Mouse (Mus musculus): ENCODE results near the gene Hdgfl2.
"Not testable (repeated sequence)": the region's sequence is repeated elsewhere in the genome, so short reads cannot be mapped to it uniquely, and the experiment has no call there.

Hdgfl2 gene

DNA sequence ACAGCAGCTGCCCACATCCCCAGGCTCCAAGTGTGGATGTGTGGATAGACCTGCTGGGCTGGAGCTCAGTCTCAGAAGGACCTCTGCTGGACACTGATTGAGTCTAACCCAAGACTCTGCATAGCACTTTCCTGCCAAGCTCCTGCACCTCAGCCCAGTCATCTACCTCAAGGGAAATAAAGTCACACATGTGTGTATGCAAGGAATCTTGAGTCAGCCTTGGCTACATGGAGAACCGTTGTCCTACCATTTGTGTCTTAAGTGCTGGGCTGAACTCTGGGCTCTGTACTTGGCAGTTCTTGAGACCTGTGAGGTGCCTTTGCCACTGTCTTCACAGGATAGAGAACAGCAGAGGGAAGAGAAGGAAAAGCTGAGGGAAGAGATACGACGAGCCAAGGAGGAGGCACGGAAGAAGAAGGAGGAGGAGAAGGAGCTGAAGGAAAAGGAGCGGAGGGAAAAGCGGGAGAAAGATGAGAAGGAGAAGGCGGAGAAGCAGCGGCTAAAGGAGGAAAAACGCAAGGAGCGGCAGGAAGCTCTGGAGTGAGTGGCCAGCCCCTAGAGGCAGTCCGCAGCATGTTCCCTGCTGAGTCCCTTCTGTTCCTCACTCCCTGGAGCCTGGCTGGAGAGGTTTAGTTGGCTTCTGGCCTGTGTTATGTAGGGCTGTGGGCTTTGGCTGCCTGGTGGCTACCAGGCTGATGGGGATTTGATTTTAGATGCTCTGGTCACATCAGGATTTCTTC lies 21.9 kb upstream of the Hdgfl2 start:
- DNase-seq (ENCODE audit: low spot score in 2 of 2), result no peak

- no peak for DNase-seq (ENCODE audit: low spot score in 2 of 2)
Observed at GRCm38 (mm10) chr17:56062081-56062480, 17.4 kb upstream of the Hdgfl2 start.

- DNase-seq (ENCODE audit: low spot score in 2 of 2), result not testable (repeated sequence)
Observed at GRCm38 (mm10) chr17:56065715-56066114, 13.7 kb upstream of the Hdgfl2 start.

- no peak for DNase-seq (ENCODE audit: low spot score in 2 of 2)
Observed at GRCm38 (mm10) chr17:56066451-56066850, 13.0 kb upstream of the Hdgfl2 start.

DNA sequence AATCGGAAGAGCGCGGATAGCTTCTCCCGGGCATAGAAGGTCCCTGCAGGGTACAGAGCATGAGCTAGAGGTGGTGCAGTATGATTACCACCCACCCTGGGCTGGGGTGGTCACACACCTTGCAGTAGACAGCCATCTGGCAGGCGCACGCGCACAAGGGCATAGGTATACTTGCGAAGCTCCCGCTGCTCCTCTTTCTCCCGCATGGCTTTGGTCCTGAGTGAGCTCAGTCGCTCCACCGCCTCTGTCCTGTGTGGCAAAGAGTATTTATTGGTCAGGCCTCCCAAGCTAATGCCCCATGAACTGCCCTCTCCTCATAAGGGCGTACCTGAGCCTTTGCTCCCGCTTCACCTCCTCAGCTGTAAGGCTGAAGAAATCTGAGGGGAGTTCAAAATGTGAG lies 10.4 kb upstream of the Hdgfl2 start:
- no peak for DNase-seq (ENCODE audit: low spot score in 2 of 2)

- DNase-seq (ENCODE audit: low spot score in 2 of 2), result no peak
Observed at GRCm38 (mm10) chr17:56071126-56071525, 8.3 kb upstream of the Hdgfl2 start.

GRCm38 (mm10) chr17:56072243-56072642 lies 7.2 kb upstream of the Hdgfl2 start:
- no peak for DNase-seq (ENCODE audit: low spot score in 2 of 2)

- peak; percentile 6 to 77 for DNase-seq (ENCODE audit: low spot score in 2 of 2)
Observed at GRCm38 (mm10) chr17:56074097-56074826, 5.2 kb upstream of the Hdgfl2 start.

GRCm38 (mm10) chr17:56074827-56075208 lies 4.6 kb upstream of the Hdgfl2 start, which contains the start of gene Ubxn6:
TSS of gene Ubxn6 (minus strand) at chr17:56075028.
- peak; percentile 96 to 97 for DNase-seq (ENCODE audit: low spot score in 2 of 2)

GRCm38 (mm10) chr17:56077523-56077922 lies 1.9 kb upstream of the Hdgfl2 start:
- no peak for DNase-seq (ENCODE audit: low spot score in 2 of 2)

DNA sequence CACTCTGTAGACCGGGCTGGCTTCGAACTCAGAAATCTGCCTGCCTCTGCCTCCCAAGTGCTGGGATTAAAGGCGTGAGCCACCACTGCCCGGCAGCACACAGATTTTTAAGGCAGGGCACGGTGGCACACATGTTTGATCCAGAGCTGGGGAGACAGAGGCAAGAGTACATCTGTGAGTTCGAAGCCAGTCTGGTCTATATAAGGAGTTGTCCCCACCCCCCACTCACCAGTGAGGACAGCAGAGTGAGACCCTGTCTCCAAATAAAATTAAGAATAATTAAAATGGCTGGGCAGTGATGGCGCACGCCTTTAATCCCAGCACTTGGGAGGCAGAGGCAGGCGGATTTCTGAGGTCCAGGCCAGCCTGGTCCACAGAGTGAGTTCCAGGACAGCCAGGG lies 1.1 kb upstream of the Hdgfl2 start:
- DNase-seq (ENCODE audit: low spot score in 2 of 2), result peak in 1 of 2 experiments; percentile 23

DNA sequence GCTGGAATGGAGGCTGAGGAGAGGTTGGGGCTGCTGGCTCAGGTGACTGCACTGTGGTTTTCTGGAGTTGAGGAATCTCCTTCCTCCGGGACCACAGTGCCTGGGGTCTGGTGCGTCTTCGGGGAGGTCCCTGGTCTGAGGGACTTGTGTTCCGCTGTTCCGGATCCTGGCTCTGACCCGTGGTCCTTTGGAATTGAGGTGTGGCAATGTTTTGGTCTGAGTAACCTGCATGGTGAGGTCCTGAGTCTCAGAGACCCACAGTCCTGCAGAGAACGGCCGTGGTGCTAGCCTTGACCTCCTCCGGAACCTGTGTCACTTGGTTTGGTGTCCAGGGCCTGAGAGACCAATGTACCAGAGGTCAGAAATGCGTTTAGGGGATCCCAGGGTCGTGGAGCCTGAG lies 487 bp downstream of the Hdgfl2 start:
- DNase-seq (ENCODE audit: low spot score in 2 of 2), result peak; percentile 14 to 27

DNA sequence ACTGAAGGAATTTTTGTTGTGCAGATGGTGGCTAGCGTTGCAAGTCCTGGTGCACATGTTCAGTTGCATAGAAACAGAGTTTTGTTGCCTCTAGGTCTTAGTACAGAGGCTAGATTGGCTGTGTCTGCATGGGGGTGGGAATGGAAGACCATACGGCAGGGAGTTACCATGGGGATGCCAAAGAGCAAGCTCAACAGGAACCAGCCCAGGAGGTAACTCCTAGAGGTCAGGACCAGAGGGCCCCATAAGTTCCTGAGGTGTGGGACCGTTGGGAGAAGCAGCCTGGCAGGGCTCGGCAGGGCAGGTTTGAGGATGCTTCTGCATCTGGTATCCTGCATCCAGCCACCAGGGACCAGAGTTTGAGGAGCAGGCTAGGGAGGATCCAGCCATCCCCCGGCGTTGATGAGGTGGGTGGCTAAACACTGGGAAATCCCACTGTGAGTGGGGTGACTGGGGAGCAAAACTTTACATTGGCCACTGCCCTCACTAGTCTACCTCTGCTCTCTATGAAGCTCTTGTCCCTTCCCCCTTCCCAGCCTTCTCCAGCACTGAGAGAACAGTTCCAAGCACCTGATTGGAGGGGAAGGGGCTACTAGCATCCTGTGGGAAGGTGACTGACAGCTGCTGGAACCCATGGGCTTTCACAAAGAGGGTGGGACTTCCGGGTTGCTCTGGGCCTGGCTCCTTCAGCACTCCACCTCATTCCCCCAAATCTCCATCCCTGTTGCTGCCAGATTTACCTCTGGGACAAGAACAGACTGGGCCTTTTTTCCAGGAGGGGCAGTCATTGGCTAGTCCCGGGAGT lies 1.5 kb downstream of the Hdgfl2 start:
- no peak for DNase-seq (ENCODE audit: low spot score in 2 of 2)

- DNase-seq (ENCODE audit: low spot score in 2 of 2), result no peak
Observed at GRCm38 (mm10) chr17:56092312-56092711, 12.9 kb downstream of the Hdgfl2 start.

- DNase-seq (ENCODE audit: low spot score in 2 of 2), result no peak
Observed at GRCm38 (mm10) chr17:56092794-56093193, 13.4 kb downstream of the Hdgfl2 start.

GRCm38 (mm10) chr17:56096883-56097282 lies 17.4 kb downstream of the Hdgfl2 start:
- no peak for DNase-seq (ENCODE audit: low spot score in 2 of 2)

GRCm38 (mm10) chr17:56098180-56098579 lies 18.7 kb downstream of the Hdgfl2 start:
- no peak for DNase-seq (ENCODE audit: low spot score in 2 of 2)

DNA sequence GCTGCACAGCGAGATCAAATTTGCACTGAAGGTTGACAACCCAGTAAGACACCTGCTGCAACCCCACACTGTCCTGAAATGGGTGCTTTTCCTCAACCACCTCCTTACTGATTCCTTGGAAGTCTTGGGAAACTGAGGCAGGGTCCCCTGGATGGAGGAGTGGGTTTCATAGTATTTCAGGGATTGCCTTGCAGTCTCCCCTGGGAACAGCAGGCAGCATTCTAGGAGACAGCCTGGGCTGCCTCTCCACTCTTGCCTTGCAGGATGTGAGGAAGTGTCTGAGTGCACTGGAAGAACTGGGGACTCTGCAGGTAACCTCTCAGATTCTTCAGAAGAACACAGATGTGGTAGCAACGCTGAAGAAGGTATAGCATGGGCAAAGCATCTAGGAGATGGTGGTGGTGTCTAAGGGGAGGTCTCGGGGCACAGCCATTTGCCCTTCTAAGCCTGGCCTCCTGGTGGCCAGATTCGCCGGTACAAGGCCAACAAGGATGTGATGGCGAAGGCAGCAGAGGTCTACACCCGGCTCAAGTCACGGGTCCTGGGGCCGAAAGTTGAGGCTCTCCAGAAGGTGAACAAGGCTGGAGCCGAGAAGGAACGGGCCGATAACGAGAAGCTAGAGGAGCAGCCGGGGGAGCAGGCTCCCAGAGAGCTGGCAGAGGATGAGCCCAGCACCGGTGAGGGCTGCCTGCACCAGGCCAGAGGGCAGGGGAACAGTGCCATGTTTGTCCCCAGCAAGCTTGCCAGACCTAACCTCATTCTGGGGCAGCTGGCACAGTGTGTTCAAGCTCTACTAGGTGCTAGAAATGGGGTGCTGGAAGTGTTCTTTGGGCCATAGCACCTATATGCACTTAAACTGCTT lies 19.5 kb downstream of the Hdgfl2 start:
- no peak for DNase-seq (ENCODE audit: low spot score in 2 of 2)

DNA sequence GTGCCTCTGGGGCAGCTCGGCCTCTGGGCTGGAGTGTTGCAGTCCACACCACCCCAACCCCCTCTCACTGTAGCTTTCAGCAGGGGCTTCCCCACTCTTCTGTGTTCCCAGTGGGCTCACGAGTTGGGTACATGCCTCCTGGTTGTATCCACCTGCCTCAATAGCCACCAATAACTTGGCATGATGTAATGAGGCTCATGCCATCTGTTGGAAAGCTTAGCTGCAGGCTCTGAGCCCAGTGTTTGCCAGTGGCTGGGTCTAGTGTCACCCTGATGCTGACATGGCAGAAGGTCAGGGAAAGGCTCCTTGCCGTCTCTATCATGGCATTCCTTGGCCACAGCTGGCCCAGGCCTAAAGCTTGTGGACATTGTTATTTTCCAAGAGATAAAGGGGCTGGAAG lies 21.4 kb downstream of the Hdgfl2 start:
- no peak for DNase-seq (ENCODE audit: low spot score in 2 of 2)

DNA sequence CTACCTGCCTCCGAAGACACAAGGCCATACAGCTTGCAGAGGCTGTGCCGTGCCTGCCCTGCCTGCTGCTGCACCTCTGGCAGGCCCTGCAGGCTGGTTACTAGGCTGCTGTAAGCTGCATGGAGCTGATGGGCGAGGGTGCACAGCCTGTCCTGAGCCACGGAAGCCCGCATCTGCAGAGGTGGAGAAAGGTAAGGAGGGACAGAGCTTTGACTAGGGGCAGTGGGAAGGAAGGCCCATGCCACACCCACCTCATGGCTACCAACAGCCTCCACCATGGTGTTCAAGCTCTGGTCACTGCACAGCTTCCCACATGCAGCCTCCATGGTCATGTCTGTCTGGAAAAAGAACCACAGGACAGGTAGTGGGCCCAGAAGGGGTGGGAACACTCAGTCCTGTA lies 22.7 kb downstream of the Hdgfl2 start:
- DNase-seq (ENCODE audit: low spot score in 2 of 2), result no peak

DNA sequence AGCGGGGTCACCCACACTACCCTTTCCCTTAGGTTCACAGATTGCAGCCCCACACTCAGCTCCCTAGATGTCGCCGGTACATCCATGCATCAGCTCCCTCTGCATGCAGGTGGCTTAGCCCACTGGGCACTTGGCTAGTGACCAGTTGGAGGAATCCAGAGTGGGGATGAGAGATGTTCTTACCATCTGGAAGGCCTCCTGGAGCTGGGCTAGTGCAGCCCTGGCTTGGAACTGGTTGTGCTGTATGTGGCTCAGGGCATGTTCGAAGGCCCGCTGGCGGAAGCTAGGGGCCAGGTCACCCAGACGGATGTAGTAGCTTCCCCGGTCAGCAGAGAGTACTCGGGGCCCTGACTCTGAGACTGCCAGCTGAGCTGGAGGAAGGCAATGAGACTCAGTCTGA lies 23.5 kb downstream of the Hdgfl2 start:
- no peak for DNase-seq (ENCODE audit: low spot score in 2 of 2)

All from thymus, postnatal 10 days (tissue).